Mouse (Mus musculus) layer of hippocampus, postnatal 25 days (tissue): ENCODE measurements around the gene Casc3. TPM values are rescaled to one million over a fixed set of nuclear protein-coding genes. Genes with fewer than 3 reads are reported as not detected.
A peak's percentile ranks its signal among the peaks of the same experiment; 100 is the strongest.

Experiments
- DNase-seq, 2 experiments: peaks; one replicate each; pipeline ENCODE4 v3.0.0; 2022; ENCODE audit warnings: mixed read lengths in 2 of 2, low spot score in 1 of 2; ENCODE audit errors: extremely low spot score in 1 of 2
- total RNA-seq, 2 experiments: library from RNA; stranded (reverse); gene quantifications; 2 replicates each; pipeline ENCODE4 v1.2.3; 2021

The Casc3 gene
- total RNA-seq, 2 experiments from 2014 or later, result 53.3 to 60.6 TPM

- DNase-seq, result no peak
Measured at GRCm38 (mm10) chr11:98827877-98828276, 23.2 kb downstream of the Casc3 start.

GRCm38 (mm10) chr11:98829091-98829775 is 24.5 kb downstream of the Casc3 start:
- DNase-seq, result no peak

GRCm38 (mm10) chr11:98829875-98830274 is 25.2 kb downstream of the Casc3 start:
- no peak for DNase-seq

GRCm38 (mm10) chr11:98835296-98835695 is 30.6 kb downstream of the Casc3 start:
- DNase-seq, result no peak

- DNase-seq, result no peak
Measured at GRCm38 (mm10) chr11:98835725-98836124, 31.0 kb downstream of the Casc3 start.

- no peak for DNase-seq
Measured at GRCm38 (mm10) chr11:98836128-98836527, 31.4 kb downstream of the Casc3 start.

- DNase-seq, result peak; percentile 70 to 75
Measured at GRCm38 (mm10) chr11:98836651-98837141, 32.0 kb downstream of the Casc3 start, which contains the start of gene Rapgefl1. Gene Rapgefl1, plus strand, starts transcription at chr11:98836785.

GRCm38 (mm10) chr11:98837231-98837704 is 32.6 kb downstream of the Casc3 start:
- DNase-seq, result no peak

- no peak for DNase-seq
Measured at GRCm38 (mm10) chr11:98837917-98838316, 33.2 kb downstream of the Casc3 start.

- DNase-seq, result no peak
Measured at GRCm38 (mm10) chr11:98838512-98838911, 33.8 kb downstream of the Casc3 start.

GRCm38 (mm10) chr11:98839402-98839801 is 34.7 kb downstream of the Casc3 start:
- DNase-seq, result no peak

- DNase-seq, result no peak
Measured at GRCm38 (mm10) chr11:98839897-98840296, 35.2 kb downstream of the Casc3 start.

- no peak for DNase-seq
Measured at GRCm38 (mm10) chr11:98846016-98846415, 41.3 kb downstream of the Casc3 start.

GRCm38 (mm10) chr11:98846865-98847604 is 42.3 kb downstream of the Casc3 start:
- no peak for DNase-seq

- no peak for DNase-seq
Measured at GRCm38 (mm10) chr11:98849196-98849894, 44.6 kb downstream of the Casc3 start.

- DNase-seq, result no peak
Measured at GRCm38 (mm10) chr11:98850100-98851093, 45.7 kb downstream of the Casc3 start.

GRCm38 (mm10) chr11:98854116-98854515 is 49.4 kb downstream of the Casc3 start:
- DNase-seq, result no peak

GRCm38 (mm10) chr11:98854659-98855058 is 50.0 kb downstream of the Casc3 start:
- no peak for DNase-seq
